Mouse (Mus musculus) liver, embryonic 13.5 days (tissue): ENCODE measurements around the gene Trarg1. TPM values are rescaled to one million over a fixed set of nuclear protein-coding genes. Genes with fewer than 3 reads are reported as not detected.

ENCODE experiments used
- ATAC-seq: fragments of 200-750 bp; cut with Nextera tagmentation; 2 replicates; pipeline ENCODE4 v1.8.0; 2017; ENCODE audit warnings: low read depth, mild to moderate bottlenecking, moderate number of reproducible peaks, moderate library complexity
- DNase-seq: peaks from one replicate; pipeline ENCODE4 v3.0.0; 2022
- H3K27ac ChIP-seq: fragments of 300-500 bp; sonication (generic); 2 replicates; pipeline ENCODE4 v1.5.1; 2015; ENCODE audit warnings: moderate library complexity, mild to moderate bottlenecking, inconsistent platforms
- H3K27me3 ChIP-seq: fragments of 300-500 bp; sonication (generic); 2 replicates; pipeline ENCODE4 v1.6.1; 2015; ENCODE audit warnings: mild to moderate bottlenecking, inconsistent platforms
- H3K36me3 ChIP-seq: fragments of 300-500 bp; sonication (generic); 2 replicates; pipeline ENCODE4 v1.6.1; 2015; ENCODE audit warnings: mild to moderate bottlenecking, inconsistent platforms
- H3K4me1 ChIP-seq: fragments of 300-500 bp; sonication (generic); replicated peaks from 2 replicates; pipeline ENCODE4 v1.6.1; 2015; ENCODE audit warnings: inconsistent platforms
- H3K4me2 ChIP-seq: fragments of 300-500 bp; sonication (generic); 2 replicates; pipeline ENCODE4 v1.6.1; 2015; ENCODE audit warnings: inconsistent platforms, mild to moderate bottlenecking, moderate library complexity
- H3K4me3 ChIP-seq: fragments of 300-500 bp; sonication (generic); replicated peaks from 2 replicates; pipeline ENCODE4 v1.5.1; 2015; ENCODE audit warnings: mild to moderate bottlenecking, inconsistent platforms
- H3K9ac ChIP-seq: fragments of 300-500 bp; sonication (generic); 2 replicates; pipeline ENCODE4 v1.6.1; 2015; ENCODE audit warnings: mild to moderate bottlenecking, inconsistent platforms
- H3K9me3 ChIP-seq: fragments of 300-500 bp; sonication (generic); replicated peaks from 2 replicates; pipeline ENCODE4 v1.6.1; 2016; ENCODE audit warnings: inconsistent platforms
- WGBS: fragments of 180-500 bp; shearing (Covaris S2); methylation state at CpG from one replicate; pipeline ENCODE4 v1.1.7; 2015; ENCODE audit not compliant: insufficient replicate concordance; 5-methylcytosine and 5-hydroxymethylcytosine counted together
- polyA plus RNA-seq: library from polyadenylated mRNA; unstranded; fragments of >200 nt; fragmentation: Nextera tagmentation; extraction: Ambion mirVana; gene quantifications from 2 replicates; pipeline ENCODE4 v1.2.1, GENCODE M21; 2015

Gene Trarg1
- polyA plus RNA-seq, 1 experiment from 2014 or later: not detected

DNA sequence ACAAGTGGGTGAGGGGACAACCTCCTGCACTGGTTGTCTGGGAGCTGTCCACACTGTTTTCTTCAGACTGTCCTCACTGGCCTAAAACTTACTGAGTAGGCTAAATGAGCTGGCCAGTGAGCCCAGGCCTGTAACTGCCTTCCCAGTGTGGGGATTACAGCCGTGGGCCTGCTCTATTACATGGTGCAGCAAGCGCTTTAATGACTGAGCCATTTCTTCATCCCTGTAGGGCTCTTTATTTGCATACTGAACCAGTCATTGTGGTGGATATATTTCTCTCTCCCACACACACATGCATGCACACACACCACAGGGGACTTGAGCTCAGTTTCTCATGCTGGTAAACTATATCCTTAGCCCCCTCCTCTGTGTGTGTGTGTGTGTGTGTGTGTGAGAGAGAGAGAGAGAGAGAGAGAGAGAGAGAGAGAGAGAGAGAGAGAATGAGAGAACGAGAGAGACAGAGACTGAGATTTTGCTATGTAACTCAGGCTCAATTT lies 26.7 kb upstream of the Trarg1 start:
- Histone ChIP-seq H3K4me3 (no peak overlapping the region), H3K27me3 (no peaks in the 10 kb centered on the region), H3K27ac (no peak overlapping the region), H3K36me3 (no peaks in the 10 kb centered on the region), H3K9ac (no peak overlapping the region), H3K9me3 (no peaks in the 10 kb centered on the region), H3K4me2 (no peak overlapping the region), H3K4me1 (no peaks in the 10 kb centered on the region)
- ATAC-seq: no peak
- no peak for DNase-seq
- 48% methylated on average over 3 of the region's 3 CpGs for WGBS

DNA sequence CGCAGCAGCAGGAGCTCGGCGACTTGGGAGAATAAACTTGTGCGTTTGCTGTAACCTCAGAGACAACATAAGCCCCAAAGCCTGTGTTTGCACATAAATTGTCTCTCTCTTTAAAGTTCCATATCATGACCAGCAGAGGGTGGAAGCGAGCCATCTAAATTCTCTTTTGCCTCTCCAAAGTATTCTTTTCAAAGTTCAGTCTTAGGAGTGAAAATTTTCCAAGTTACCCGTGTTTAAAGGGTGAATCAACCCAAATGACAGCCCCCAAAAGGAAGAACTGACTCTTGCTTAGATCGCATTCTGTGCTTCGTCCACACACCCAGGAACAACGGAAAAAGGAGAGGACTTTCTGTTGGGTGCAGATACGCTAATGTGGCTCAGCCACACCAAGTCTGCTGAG lies 24.5 kb upstream of the Trarg1 start:
- Histone ChIP-seq H3K27me3 (no peaks in the 10 kb centered on the region), H3K9me3 (no peaks in the 10 kb centered on the region), H3K9ac (no peak overlapping the region), H3K4me2 (peak overlapping the region; percentile 32; the same call in 1 of the 2 replicates), H3K4me1 (no peaks in the 10 kb centered on the region), H3K36me3 (no peaks in the 10 kb centered on the region), H3K27ac (no peak overlapping the region), H3K4me3 (no peak overlapping the region)
- DNase-seq (no peak), ATAC-seq (no peak)
- 12% methylated on average over 10 of the region's 10 CpGs for WGBS

GRCm38 (mm10) chr11:76657450-76657970 lies 22.1 kb upstream of the Trarg1 start:
- H3K9ac ChIP-seq: no peak overlapping the region
- no peak overlapping the region for H3K4me2 ChIP-seq
- H3K4me1 ChIP-seq: 0 out of 2 replicates have a peak, but pooled peaks cover 2% of the 10 kb centered on the region
- ATAC-seq: no peak
- H3K9me3 ChIP-seq: no peaks in the 10 kb centered on the region
- no peak overlapping the region for H3K4me3 ChIP-seq
- DNase-seq: no peak
- no peaks in the 10 kb centered on the region for H3K27me3 ChIP-seq
- no peaks in the 10 kb centered on the region for H3K36me3 ChIP-seq
- WGBS: 53% methylated on average over 4 of the region's 4 CpGs
- H3K27ac ChIP-seq: no peak overlapping the region

DNA sequence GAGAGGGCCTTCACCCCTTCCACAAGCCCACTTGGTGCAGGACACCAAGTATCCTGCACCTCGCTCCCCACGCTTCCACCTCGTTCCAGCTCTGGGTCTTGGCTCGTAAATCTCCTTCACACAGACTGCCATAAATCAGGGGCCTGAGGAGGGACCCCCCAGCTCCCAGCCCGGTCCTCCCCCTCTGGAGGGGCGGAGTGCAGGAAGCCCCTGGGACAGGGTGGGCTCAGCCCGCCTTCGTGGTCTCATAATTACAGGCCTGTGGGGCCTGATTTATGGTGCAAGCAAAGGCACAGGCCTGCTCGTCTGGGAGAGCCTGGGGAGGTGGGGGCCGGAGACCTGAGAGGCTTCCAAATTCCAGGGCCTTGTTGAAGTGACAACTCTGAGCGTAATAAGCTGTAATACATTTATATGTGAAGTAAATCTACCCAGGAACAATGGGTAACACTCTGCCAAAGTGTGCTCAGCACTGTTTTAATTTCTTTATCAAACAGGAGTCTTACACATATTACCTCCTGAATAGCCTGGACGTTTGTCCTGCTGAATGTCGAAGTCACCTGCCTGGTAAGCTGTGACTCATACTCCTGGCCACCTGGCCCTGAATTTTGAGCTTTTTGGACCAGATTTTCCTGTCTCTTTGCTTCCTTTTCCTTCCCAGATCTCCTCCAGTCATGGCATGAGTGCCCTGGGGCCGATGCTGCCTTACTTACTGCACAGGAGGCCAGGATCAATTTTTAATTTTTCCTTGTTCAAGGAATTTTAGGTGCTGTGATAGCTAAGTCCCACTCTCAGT lies 20.3 kb upstream of the Trarg1 start:
- 52% methylated on average over 14 of the region's 14 CpGs for WGBS

DNA sequence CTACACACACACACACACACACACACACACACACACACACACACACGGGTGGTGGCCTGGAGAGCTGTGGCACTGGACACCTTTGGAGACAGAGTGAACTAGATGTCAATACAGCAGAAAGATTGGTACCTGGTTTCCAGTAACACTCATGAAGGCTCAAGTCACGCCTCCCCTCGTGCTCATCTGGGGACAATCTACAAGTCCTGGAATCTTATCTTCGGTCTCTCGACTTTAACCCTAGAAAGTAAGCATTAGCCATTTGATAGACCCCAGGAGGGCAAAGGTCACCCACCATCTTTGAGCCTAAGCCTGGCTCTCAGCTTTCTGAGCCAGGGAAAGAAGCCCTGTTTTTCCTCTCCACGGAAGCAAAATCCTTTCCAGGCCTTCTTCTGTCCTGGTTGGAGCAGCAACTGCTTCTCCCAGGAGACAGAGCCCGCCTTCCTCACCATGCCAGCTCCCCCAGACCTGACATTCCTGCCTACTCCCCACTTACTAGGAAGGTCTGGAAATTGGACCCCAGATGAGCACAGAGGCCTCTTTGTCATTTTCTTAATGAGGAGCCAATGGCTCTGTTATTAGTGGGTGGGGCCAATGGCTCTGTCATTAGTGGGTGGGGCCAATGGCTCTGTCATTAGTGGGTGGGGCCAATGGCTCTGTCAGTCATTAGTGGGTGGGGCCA lies 17.7 kb upstream of the Trarg1 start:
- ATAC-seq (no peak), DNase-seq (no peak)
- Histone ChIP-seq H3K9ac (no peak overlapping the region), H3K4me2 (no peak overlapping the region), H3K9me3 (no peaks in the 10 kb centered on the region), H3K4me3 (no peak overlapping the region), H3K27me3 (peaks cover 36% of the 10 kb centered on the region), H3K27ac (no peak overlapping the region), H3K4me1 (0 out of 2 replicates have a peak, but pooled peaks cover 2% of the 10 kb centered on the region), H3K36me3 (no peaks in the 10 kb centered on the region)
- WGBS: 47% methylated on average over 7 of the region's 7 CpGs

More for the DNA sequence above, 20.3 kb upstream of the Trarg1 start:
- Histone ChIP-seq H3K27me3 (peaks cover 10% of the 10 kb centered on the region), H3K4me1 (0 out of 2 replicates have a peak, but pooled peaks cover 2% of the 10 kb centered on the region), H3K4me3 (no peak overlapping the region), H3K9me3 (no peaks in the 10 kb centered on the region), H3K9ac (no peak overlapping the region), H3K27ac (no peak overlapping the region), H3K4me2 (no peak overlapping the region), H3K36me3 (no peaks in the 10 kb centered on the region)
- no peak for ATAC-seq
- no peak for DNase-seq

DNA sequence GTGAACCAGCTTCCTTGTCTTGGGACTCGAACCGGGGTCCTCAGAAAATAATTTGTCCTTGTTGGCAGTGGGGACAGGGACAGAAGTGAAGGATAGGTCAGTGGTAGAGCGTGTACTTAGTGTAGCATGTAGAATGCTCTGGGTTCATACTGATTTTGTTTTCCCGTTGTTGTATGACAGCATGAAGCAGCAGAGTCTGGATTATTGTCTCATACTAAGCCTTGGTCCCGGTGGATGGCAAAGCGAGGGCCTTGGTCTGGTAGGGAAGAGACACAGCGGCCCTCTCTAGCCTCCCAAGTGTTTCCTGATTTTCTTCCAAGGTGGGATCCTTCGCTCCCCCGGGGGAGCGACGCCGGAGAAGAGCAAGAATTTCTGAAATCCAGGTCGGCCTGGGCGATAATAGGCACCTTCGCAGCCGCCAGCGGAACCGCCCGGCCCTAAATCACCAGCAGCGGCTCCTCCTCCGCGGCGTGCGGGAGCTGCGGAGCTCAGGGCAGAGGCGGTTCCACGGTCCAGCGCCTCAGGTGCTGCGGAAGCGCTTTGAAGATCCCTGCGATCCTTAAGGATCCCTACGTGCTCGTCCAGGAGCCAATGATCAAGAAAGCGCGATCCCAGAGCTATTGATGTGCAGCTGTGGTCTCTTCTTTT lies 13.5 kb upstream of the Trarg1 start:
- H3K4me2 ChIP-seq: peak overlapping the region; percentile 33; the same call in 1 of the 2 replicates
- H3K4me1 ChIP-seq: 0 out of 2 replicates have a peak, but pooled peaks cover 2% of the 10 kb centered on the region
- peaks cover 75% of the 10 kb centered on the region for H3K27me3 ChIP-seq
- WGBS: 8% methylated on average over 35 of the region's 35 CpGs
- H3K4me3 ChIP-seq: 0 out of 2 replicates have a peak overlapping the region, but pooled peaks have one; percentile 13
- DNase-seq (no peak), ATAC-seq (no peak)
- no peaks in the 10 kb centered on the region for H3K9me3 ChIP-seq
- no peak overlapping the region for H3K27ac ChIP-seq
- no peaks in the 10 kb centered on the region for H3K36me3 ChIP-seq
- H3K9ac ChIP-seq: no peak overlapping the region

- 19% methylated on average over 4 of the region's 4 CpGs for WGBS
- peaks cover 92% of the 10 kb centered on the region for H3K27me3 ChIP-seq
These were observed 11.8 kb upstream of the Trarg1 start for GRCm38 (mm10) chr11:76667807-76668206.

GRCm38 (mm10) chr11:76671871-76672475 lies 7.6 kb upstream of the Trarg1 start, which contains the start of gene Bhlha9:
Gene Bhlha9 (plus strand): TSS chr11:76672470.
- H3K9me3 ChIP-seq: no peaks in the 10 kb centered on the region
- H3K4me1 ChIP-seq: peaks cover 2% of the 10 kb centered on the region; the same call in 1 of the 2 replicates
- H3K4me2 ChIP-seq: peak within 1 kb of the TSS; percentile 12; the same call in 1 of the 2 replicates
- DNase-seq: no peak
- no peaks in the 10 kb centered on the region for H3K36me3 ChIP-seq
- H3K27ac ChIP-seq: no peak within 1 kb of the TSS
- H3K9ac ChIP-seq: no peak within 1 kb of the TSS
- H3K27me3 ChIP-seq: peaks cover 85% of the 10 kb centered on the region
- 0 out of 2 replicates have a peak within 1 kb of the TSS, but pooled peaks have one; percentile 2 for H3K4me3 ChIP-seq
- 50% methylated on average over 15 of the region's 15 CpGs for WGBS
- no peak for ATAC-seq

More at GRCm38 (mm10) chr11:76667807-76668206, 11.8 kb upstream of the Trarg1 start:
- Histone ChIP-seq H3K27ac (no peak overlapping the region), H3K36me3 (no peaks in the 10 kb centered on the region), H3K9me3 (no peaks in the 10 kb centered on the region), H3K4me2 (no peak overlapping the region), H3K9ac (no peak overlapping the region), H3K4me1 (peaks cover 2% of the 10 kb centered on the region; the same call in 1 of the 2 replicates), H3K4me3 (no peak overlapping the region)
- ATAC-seq (no peak), DNase-seq (no peak)

- Histone ChIP-seq H3K27me3 (peaks cover 77% of the 10 kb centered on the region), H3K9me3 (no peaks in the 10 kb centered on the region), H3K9ac (no peak overlapping the region), H3K4me3 (0 out of 2 replicates have a peak overlapping the region, but pooled peaks have one; percentile 2), H3K4me1 (peaks cover 2% of the 10 kb centered on the region; the same call in 1 of the 2 replicates), H3K4me2 (peak overlapping the region; percentile 12; the same call in 1 of the 2 replicates), H3K27ac (no peak overlapping the region), H3K36me3 (no peaks in the 10 kb centered on the region)
- DNase-seq (no peak), ATAC-seq (no peak)
- WGBS: 4% methylated on average over 64 of the region's 64 CpGs
These were observed 6.8 kb upstream of the Trarg1 start for GRCm38 (mm10) chr11:76672561-76673384.

DNA sequence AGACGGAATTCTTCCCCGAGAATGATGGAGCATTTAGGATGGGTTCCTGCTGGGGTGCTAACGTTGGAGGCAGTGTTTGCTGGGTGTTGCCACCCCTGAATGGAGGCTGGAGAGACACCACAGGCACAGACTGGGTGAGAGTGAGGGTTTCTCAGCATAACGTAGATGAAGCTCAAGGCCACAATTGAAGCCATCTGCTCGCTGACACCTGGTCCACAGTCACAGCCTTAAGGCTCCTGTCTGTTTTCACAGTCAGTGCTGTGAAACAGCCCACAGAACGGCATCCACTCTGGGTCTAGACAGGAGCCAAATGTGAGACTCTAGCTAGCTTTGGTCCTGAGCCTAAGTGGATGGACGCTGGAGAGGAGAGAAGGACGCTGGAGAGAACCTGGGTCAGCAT lies 5.4 kb upstream of the Trarg1 start:
- DNase-seq (no peak), ATAC-seq (no peak)
- H3K27ac ChIP-seq: no peak overlapping the region
- peaks cover 67% of the 10 kb centered on the region for H3K27me3 ChIP-seq
- H3K4me1 ChIP-seq: peaks cover 2% of the 10 kb centered on the region; the same call in 1 of the 2 replicates
- no peaks in the 10 kb centered on the region for H3K9me3 ChIP-seq
- no peaks in the 10 kb centered on the region for H3K36me3 ChIP-seq
- WGBS: 40% methylated on average over 8 of the region's 8 CpGs
- no peak overlapping the region for H3K4me3 ChIP-seq
- no peak overlapping the region for H3K9ac ChIP-seq
- no peak overlapping the region for H3K4me2 ChIP-seq
